Mouse (Mus musculus) embryonic facial prominence, embryonic 12.5 days (tissue): ENCODE measurements around the gene Btbd35f10. TPM values are rescaled to one million over a fixed set of nuclear protein-coding genes. Genes with fewer than 3 reads are reported as not detected.
"Not testable (repeated sequence)": the region's sequence is repeated elsewhere in the genome, so short reads cannot be mapped to it uniquely, and the experiment has no call there.

Experiments used
- ATAC-seq: fragments of 200-750 bp; cut with Nextera tagmentation; 2 replicates; pipeline ENCODE4 v1.8.0; 2017; ENCODE audit not compliant: insufficient number of reproducible peaks, insufficient read depth, low FRiP score, low TSS enrichment
- H3K27ac ChIP-seq: fragments of 300-500 bp; sonication (generic); 2 replicates; pipeline ENCODE4 v1.5.1; 2016; ENCODE audit warnings: mild to moderate bottlenecking
- H3K27me3 ChIP-seq: fragments of 300-500 bp; sonication (generic); 2 replicates; pipeline ENCODE4 v1.6.1; 2016; ENCODE audit warnings: mild to moderate bottlenecking, moderate library complexity
- H3K36me3 ChIP-seq: fragments of 300-500 bp; sonication (generic); 2 replicates; pipeline ENCODE4 v1.6.1; 2016; ENCODE audit warnings: mild to moderate bottlenecking
- H3K4me1 ChIP-seq: fragments of 300-500 bp; sonication (generic); 2 replicates; pipeline ENCODE4 v1.6.1; 2016
- H3K4me2 ChIP-seq: fragments of 300-500 bp; sonication (generic); replicated peaks from 2 replicates; pipeline ENCODE4 v1.6.1; 2016; ENCODE audit warnings: mild to moderate bottlenecking, moderate library complexity
- H3K4me3 ChIP-seq: fragments of 300-500 bp; sonication (generic); 2 replicates; pipeline ENCODE4 v1.5.1; 2016; ENCODE audit warnings: mild to moderate bottlenecking
- H3K9ac ChIP-seq: fragments of 300-500 bp; sonication (generic); 2 replicates; pipeline ENCODE4 v1.6.1; 2016; ENCODE audit warnings: mild to moderate bottlenecking, moderate library complexity
- H3K9me3 ChIP-seq: fragments of 300-500 bp; sonication (generic); 2 replicates; pipeline ENCODE4 v1.6.1; 2016; ENCODE audit warnings: mild to moderate bottlenecking, moderate library complexity
- WGBS: fragments of 180-500 bp; shearing (Covaris S2); methylation state at CpG from one replicate; pipeline ENCODE4 v1.1.7; 2016; 5-methylcytosine and 5-hydroxymethylcytosine counted together
- polyA plus RNA-seq: library from polyadenylated mRNA; unstranded; fragments of >200 nt; fragmentation: Nextera tagmentation; extraction: Ambion mirVana; gene quantifications from 2 replicates; pipeline ENCODE4 v1.2.1, GENCODE M21; 2016

The Btbd35f10 gene
- not detected in 2 replicates for polyA plus RNA-seq

- not testable (repeated sequence) for H3K4me1 ChIP-seq, H3K27ac ChIP-seq, H3K27me3 ChIP-seq, H3K4me3 ChIP-seq, H3K36me3 ChIP-seq, ATAC-seq, H3K4me2 ChIP-seq, H3K9ac ChIP-seq, H3K9me3 ChIP-seq
- WGBS: no CpG with 5 or more reads among the region's 3 CpGs
Measured at GRCm38 (mm10) chrX:3752785-3753184, at the start of gene Btbd35f10. Gene Btbd35f10 (minus strand): TSS chrX:3752885.

Other genes with a start within 250 kb of the Btbd35f10 start
- not detected in 2 replicates for gene Btbd35f18, start 52.7 kb downstream of the Btbd35f10 start, polyA plus RNA-seq
- not detected in 2 replicates for gene Btbd35f16, start 204.1 kb upstream of the Btbd35f10 start, polyA plus RNA-seq